Mouse (Mus musculus): ENCODE measurements around the gene Pacsin1.
"Not testable (repeated sequence)": the region's sequence is repeated elsewhere in the genome, so short reads cannot be mapped to it uniquely, and the experiment has no call there.

Gene Pacsin1

DNA sequence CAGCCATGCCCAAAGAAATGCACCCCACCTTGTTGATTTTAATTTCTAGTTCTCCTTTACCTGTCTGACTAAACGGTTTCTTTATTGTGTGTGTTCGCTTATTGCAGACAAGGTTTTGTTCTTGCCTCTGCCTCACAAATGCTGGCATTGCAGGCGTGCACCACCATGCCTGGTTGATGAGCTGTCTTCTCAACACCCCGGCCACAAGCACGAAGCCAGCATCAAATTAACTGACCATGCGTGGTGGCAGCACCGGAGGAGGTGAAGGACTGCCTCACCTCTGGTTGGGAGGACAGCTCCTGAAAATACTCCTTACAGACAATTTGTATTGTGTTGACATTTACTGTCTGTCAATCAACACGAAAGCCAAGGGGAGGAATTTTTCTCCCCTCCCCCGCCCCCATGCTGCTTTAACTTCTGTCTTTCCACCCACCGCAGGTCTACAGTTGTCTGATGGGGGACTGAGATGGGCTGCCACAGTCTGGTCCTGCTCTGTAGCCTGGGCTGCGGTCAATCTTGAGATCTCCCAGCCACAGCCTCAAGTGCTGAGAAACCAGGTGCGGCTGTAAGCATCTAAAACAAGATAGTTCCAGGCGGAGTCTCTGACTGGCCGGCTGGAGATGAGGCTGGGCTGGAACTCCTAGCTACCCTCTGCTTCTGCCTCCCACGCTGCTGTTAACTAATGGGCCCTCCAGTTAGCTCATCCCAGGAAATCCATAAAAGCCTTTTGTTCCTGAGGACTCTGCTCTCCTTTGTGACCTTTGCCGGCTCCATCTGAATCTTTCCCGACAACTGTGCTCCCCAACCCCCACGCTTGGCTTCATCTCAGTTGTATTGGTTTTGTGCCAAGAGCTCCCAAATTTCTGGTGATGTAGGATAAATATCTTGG is 18.9 kb upstream of the Pacsin1 start, which contains the start of gene Rps10:
Gene Rps10, minus strand, starts transcription at position 538 of the 889 bp plus-strand sequence.
- no peak for DNase-seq

DNA sequence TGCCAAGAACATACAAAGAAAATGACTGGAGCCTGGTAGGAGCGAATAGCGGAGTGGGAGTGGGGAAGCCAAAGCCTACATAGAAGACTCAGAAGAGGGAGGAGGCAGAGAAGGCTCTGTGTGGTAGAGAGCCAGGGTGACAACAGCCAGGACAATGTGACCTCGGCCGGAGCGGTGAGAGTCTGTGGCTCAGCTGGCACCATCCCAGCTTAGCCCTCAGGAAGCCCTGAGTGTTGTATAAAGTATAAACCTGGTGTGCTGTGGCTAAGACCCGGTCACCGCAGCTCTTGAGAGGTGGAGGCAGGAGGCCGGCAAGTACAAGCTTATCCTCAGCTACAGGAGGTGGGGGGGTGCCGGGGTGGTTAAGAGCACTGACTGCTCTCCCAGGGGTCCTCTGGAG is 18.0 kb upstream of the Pacsin1 start:
- no peak for DNase-seq

DNA sequence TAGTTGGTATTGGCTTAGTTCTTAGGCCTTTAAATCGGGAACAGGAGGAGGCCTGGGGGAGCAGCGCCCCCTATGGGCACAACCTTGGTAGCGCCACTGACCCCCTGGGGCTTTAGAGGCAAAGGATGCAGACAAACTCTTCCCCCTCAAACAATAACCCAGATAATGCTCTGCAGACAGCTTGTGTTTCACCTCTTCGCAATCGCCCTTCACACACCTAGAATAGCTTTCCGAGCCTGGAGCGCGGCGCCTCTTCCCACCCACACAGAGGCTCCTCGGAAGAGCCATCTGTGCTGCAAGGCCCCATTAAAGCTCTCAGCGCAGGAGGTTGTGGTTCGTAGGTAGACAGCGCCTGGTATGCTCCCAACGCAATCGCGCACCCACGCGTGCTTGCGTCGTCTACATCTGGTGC is 16.4 kb upstream of the Pacsin1 start:
- no peak for DNase-seq

DNA sequence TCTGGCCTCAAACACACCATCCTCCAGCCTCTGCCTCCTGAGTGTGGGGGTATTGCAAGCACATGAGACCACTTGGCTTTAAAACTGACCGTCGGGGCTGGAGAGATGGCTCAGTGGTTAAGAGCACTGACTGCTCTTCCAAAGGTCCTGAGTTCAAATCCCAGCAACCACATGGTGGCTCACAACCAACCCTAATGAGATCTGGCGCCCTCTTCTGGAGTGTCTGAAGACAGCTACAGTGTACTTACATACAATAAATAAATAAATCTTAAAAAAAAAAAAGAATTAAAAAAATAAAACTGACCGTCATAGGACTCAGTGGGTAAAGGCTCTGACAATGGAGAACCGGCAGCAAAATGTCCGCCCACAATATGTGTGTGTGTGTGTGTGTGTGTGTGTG is 15.5 kb upstream of the Pacsin1 start:
- not testable (repeated sequence) for DNase-seq

DNA sequence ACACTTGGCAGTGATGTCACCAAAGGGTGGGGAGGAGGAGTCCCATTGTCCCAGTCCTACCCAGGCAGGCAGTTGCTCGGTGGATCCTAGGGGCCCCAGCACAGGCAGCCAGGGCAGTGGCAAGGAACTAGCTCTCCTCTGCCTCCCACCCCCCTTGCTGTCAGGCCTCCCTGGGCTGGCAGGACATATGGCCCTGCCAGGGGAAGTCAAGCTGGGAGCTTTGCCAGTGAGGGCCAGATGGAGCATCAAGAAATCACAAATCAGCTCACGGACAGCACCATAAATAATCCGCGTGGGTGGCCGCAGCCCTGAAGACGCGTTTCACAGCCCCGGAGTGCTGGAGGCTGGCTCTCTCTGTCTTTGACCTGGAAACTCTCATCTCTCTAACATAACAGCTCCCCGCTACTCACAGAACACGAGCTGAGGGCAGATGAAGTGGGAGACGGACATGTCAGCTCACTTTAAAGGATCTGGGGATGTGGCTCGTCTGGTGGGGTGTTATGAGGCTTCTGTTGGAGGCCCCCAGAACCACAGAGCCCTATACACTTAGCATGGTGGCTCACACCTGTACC is 12.7 kb upstream of the Pacsin1 start:
- DNase-seq, result no peak

DNA sequence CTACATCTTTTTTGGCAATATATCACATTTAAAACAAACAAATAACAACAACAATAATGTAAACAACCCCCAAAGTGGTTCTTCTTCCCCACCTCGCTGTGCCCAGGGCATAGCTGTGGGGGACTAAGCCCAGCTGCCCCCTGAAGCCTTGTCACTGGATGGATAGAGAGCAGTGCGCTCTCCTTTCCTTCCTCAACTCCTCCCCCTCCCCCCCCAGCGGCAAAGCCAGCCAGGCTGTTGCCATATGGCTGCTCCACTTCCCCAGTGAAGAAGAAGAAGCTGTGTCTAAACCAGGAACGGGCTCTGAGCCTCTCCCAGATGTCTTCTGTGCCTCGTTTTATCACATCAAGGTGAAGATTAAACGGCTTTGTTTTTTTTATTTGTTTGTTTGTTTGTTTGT is 12.2 kb upstream of the Pacsin1 start:
- no peak for DNase-seq

DNA sequence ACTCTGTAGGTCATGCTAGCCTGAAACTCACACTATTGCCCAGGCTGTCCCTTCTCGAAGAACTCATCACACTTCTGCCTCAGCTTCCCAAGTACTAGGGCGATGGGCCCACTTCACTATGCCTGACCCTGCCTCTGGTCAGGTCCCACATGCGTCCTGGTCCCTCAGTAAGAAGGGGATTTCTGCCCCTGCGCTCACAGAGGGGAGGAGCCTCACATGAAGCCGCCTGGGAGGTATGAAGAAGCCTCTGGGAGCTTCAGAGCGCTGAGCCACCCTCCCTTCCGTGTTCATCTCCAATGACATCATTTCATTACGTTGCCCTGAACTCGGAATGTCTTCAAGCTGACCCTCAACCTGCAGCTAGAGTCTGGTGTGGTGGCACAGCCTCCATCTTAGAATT is 11.6 kb upstream of the Pacsin1 start:
- no peak for DNase-seq

DNA sequence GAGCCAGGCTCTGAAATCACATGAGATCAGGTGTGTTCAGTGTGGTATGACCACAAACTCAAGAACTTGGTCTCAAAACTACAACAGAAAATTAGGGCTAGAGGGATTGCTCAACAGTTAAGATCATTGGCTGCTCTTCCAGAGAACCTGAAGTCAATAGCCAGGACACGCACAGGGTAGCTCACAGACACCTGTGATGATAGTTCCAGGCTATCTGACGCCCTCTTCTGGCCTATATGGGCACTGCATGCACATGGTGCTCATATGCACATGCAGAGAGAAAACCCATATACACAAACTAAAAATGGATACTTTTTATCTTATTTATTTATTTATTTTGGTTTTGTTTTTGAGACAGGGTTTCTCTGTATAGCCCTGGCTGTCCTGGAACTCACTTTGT is 10.7 kb upstream of the Pacsin1 start:
- DNase-seq, result no peak

DNA sequence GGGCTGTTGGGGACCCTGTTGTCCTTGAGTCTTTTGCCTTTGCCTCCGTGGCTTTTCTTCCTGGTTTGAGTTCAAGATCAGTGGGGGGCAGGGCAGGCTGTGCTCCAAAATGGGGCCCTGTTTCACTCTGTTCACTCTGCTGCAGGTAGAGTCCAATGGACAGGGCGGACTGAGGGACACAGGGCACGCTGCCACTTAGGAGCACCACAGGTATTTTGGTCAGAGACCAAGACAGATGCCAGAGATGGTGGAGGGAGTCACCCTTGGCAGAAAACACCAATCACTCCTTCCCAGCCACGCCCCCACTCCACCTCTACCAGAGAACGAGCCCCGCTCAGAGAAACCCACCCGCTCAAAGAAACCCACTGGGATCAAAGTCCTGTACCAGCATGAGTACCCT is 9.5 kb upstream of the Pacsin1 start:
- DNase-seq, result no peak

DNA sequence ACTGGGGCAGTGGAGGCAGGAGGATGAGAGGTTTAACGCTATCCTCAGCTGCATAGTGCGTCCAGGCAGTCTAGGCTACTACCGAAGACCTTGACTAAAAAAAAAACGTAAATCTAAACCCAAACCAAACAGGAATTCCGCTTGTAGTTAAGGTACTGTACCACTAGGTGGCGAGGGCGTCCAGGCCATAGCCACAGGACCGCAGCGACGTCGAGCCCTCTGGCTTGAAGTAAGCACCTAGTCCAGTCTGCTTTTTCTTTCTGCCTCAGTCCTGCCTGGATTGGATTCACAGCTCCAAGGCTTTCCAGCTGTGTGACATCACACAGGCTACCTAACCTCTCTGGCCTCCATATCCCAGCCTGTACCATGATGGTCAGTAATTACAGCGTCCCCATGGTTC is 5.1 kb upstream of the Pacsin1 start:
- DNase-seq, result peak; percentile 63 to 76

DNA sequence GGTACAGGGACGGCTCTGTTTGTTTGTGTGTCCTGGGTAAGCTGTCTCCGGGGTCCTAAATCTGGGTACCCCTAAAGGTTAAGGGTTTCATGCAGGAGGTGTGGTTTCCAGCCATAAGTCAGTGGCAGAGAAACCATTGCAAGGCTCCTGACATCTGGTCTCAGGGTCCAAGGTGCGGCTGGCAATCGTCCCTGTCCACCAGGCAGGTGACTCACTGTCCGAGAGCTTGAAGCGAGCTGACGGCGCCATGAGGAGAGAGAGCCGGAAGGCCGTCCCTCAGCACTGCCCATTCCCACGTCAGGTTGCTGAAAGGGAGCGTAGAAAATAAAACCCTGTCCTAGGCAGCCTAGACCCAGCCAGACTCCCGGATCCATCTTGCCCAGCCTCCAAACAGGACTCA is 4.7 kb upstream of the Pacsin1 start:
- peak; percentile 73 to 78 for DNase-seq

DNA sequence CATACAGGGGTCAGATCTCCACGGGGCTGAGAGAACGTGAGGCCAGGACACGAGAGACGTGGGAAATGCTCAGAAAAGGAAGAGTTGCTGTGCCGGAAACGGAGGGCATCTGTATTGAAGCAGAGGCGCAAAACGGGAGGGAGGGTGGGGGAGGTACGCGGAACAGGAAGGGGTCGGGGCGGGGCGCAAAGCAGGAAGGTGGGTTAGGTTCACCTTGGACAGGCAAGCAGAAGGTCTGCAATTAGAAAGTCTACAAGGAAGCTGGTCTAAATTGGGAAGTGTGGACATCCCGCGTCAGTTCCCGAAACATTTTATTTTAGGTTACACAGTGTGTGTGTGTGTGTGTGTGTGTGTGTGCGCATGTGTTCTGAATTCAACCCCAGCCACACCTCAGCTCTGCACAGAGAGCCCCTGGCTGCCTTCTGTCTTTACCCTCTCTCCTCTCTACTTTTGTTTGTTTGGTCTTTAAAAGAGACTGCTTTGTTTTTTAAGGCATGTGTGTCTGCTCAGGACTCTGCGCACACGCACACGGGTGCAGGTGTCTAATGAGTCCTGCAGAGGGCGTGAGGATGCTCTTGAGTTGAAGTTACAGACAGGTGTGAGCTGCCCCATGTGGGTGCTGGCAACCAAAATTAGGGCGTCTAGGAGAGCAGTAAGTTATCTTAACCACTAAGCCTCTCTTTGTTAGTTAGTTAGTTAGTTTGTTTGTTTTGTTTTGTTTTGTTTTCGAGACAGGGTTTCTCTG is 3.1 kb upstream of the Pacsin1 start:
- DNase-seq, result no peak

DNA sequence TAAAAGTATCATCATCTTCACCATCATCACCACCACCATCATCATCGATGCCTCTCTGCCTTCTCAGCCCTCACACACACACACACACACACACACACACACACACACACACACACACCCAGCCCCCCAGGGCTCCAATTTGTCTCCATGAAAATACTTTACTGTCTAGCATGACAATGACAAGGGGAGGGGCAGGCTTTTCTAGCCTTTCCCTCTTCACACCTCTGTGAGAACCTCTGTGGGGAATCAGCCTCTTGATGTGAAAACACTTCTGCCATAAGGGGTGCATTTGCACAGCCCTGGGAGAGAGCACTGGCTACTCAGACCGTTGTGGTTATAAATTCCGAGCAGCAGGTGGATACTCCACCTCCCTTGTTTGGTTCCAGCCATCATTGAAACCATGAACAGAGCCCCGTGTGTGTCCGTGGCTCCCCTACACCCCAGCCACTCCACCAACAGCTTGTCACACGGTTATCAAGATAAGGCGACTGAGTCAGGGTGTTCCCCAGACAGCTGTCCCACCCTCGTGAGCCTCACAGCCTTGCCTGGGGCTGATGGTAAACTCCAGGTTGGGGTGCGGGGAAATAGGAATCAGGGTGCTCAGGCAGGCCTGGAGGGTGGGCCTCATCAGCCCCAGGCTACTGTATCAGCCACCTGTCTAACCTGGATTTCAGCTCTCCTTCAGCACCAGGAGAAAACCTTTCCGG is 1.9 kb upstream of the Pacsin1 start:
- no peak for DNase-seq

DNA sequence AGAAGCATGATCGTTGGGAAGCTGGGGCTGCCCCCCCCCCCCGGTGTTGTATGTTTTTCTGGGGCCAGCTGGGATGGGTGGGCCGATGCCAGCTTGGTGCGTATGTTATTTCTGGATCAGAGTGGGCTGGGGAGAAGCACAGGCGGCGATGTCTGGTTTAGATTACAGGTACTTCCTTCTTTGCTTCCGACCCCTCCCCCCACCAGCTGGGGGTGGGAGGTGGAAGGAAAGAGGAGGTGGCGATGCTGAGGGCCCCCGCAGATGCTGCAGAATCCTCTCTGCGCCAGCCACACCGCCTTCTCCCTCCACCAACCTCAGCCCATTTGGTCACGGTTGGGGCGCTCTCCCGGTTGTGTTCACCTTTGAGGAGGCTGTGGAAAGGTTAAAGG is 696 bp downstream of the Pacsin1 start:
- DNase-seq, result no peak

DNA sequence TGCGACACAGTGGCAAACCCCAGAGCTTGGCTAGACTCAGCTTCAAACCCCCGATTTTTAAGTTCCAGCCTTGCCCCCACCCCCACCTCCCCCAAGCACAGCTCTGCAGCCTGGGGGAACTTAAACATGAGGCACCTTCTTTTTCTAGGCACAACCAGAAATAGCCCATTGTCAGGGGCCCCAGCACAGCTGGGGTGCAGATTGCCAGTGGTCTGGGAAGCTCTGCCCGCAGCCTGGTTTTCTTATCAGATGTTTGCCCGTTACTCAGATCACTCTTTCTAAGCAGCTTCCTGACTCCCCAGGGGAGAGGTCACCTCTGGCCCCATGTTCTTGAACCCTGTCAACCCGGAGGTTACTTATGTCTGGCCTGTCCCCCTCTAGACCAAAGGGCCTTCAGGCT is 1.1 kb downstream of the Pacsin1 start:
- no peak for DNase-seq

DNA sequence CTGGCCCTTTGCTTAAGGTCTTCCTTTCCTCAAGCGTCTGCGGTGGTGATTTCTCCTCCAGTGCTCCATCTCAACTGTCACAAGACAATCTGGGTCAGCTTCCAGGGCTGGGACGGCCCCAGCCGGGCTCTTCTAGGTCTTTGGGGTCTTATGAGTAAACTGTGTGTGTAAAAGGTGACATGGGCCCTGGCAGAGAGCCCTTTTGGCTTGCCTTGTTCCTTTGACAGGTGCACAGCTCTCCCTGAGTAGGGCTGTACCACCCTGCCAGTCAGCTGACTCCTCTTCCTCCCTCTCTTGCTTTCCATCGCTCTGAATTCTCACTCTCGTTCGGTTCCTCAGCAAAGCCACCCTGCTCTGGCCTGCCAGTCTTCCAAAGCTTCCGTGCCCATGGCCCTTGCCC is 1.8 kb downstream of the Pacsin1 start:
- no peak for DNase-seq

DNA sequence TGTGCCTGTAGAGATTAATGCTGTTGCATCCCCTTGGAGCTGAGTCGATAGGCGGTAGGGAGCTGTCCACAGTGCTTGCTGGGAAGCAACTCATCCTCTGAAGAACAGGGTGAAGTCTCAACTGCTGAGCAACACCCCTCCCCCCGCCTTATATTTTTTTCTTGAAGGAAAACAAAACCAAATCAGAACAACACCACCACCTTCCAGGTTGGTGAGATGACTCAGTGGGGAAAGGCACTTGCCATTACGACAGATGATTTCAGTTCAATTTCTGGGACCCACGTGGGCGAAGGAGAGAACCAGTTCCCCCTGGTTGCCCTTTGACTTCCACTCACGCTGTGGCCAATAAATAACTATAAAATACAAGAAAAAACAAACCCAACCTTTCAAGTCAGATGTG is 3.5 kb downstream of the Pacsin1 start:
- no peak for DNase-seq

DNA sequence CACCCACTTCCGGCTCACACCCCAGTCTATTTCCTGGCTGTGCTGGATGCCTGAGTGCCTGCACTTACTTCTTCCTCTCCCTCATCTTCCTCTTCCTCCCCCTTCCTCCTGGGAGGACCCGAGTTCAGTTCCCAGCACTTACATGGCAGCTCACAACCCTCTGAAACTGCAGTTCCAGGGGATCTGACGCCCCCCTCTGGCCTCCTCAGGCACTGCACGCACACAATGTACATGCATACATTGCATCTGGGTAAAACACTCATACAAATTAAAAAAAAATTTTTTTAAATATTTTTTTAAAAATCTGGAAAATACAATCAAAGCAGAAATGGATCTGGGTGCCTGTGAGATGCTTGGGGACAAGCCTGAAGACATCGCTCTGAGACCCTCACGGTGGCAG is 16.4 kb downstream of the Pacsin1 start:
- no peak for DNase-seq

DNA sequence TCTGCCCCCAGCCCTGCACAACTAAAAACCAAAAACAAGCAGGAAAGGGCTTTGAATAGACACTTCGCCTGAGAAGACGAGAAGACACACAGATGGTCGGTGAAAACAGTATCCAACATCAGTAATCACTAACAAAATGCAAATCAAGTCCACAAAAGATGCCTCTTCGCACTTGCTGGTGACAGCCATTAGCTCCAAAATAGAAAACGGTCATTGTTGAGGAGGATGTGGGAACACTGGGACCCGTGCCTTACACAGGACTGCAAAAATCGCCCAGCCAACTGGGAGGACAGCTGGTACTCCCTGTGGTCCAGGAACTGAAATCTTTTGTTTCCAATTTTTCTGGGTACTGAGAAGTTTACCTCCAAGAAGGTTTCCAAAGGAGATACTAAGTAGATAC is 18.6 kb downstream of the Pacsin1 start:
- DNase-seq, result no peak

DNA sequence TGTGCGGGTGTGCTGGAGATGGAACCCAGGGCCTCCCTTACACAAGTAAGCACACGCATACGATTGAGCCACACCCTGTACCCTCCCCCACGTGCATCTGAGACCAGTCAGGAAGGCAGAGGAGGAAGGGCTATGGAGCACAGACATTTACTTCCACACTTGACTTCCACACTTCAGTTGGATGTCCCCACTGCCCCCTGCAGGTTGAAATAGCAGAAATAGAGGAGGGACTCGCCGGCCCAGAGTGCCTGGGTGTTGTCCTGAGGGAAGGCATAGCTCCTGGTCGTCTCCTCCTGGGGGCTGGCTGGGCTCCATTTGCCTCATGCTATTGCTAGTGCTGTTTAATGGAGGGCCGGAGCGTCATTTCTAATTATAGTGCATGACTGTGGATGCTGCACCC is 20.1 kb downstream of the Pacsin1 start:
- DNase-seq, result no peak

DNA sequence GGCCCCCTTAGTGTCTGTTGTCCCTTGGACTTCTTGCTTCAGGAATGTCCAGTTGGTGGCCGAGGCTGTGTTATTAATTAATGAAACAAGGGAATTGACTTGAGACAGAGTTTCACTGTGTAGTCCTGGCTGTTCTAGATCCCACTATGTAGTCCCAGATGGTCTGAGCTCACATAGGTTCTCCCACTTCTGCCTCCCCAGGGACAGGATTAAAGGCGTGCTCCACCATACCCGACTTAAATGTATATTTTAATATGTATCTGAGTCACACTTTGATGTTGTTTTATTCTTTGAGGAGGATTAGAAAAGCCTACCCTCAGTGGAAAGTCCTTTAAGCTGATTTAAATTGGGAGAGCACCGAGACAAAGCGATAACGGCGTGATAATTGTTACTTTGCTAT is 21.0 kb downstream of the Pacsin1 start:
- no peak for DNase-seq

DNA sequence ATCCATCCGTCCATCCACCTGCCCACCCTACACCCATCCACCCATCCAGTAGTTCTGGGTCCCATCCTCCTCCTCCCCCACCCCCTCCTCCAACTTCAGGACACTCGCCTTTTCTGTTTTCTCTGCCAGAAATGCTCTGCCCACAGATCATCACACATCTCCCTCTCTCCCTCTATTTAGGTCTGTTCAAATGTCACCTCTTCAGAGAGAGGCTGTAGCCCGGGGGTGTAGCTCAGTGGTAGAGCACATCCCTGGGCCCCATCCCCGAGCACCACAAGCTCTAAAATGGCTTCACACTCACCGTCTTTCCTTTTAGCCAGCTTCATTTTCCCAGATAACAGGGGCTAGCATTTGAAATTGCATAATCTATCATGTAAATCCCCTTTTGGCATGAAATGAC is 22.4 kb downstream of the Pacsin1 start:
- DNase-seq, result no peak

Measured in kidney, adult 8-10 months (tissue).